Mouse (Mus musculus) heart, adult 2 months (tissue): Measurements from ENCODE around the gene Rab5c.

Experiments used
- CTCF ChIP-seq: fragments of 200-600 bp; IDR thresholded peaks from 2 replicates; pipeline ENCODE4 v1.8.1; 2022; ENCODE audit warnings: antibody characterized with exemption, mild to moderate bottlenecking, moderate library complexity
- EP300 ChIP-seq: fragments of 200-500 bp; IDR thresholded peaks from 2 replicates; pipeline ENCODE4 v1.6.1; 2011; ENCODE audit warnings: low read depth, low read length, control low read depth; ENCODE audit not compliant: insufficient read depth

DNA sequence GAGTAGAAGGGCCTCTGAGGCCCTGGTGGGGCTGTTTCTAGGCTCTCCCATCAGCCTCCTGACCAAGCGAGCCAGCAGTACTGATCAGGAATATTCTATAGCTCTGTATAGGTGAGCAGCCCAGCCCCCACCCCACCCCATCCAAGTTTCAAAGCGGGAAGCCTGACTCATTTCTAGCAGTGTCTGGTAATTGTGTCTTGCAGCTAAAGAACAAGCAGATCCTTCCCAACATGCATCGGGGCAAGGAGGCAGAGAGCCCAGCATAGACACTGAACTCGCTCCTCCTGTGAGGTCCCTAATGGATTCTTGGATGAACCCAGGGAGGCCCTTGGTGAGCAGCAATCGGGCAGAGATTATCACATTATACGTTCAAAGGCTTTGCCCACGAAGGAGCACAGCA, 60.2 kb downstream of the Rab5c start:
- no peak for TF ChIP-seq CTCF
- no peak for TF ChIP-seq EP300
